Mouse (Mus musculus) kidney, adult 2 months (tissue): Measurements from ENCODE around the gene Ifi35. TPM values are rescaled to one million over a fixed set of nuclear protein-coding genes. Genes with fewer than 3 reads are reported as not detected.
"Not testable (repeated sequence)": the region's sequence is repeated elsewhere in the genome, so short reads cannot be mapped to it uniquely, and the experiment has no call there.

Experiments used
- DNase-seq: peaks from one replicate; pipeline ENCODE4 v3.0.0; 2021
- H3K27ac ChIP-seq: fragments of 200-500 bp; 2 replicates; pipeline ENCODE4 v1.5.1; 2012; ENCODE audit warnings: low read depth, low read length, control low read depth, inconsistent platforms; ENCODE audit not compliant: insufficient read depth
- H3K27me3 ChIP-seq: fragments of 200-500 bp; replicated peaks from 2 replicates; pipeline ENCODE4 v1.6.1; 2012; ENCODE audit warnings: mild to moderate bottlenecking, moderate library complexity, low read length, inconsistent platforms; ENCODE audit not compliant: control insufficient read depth, insufficient read depth
- H3K36me3 ChIP-seq: fragments of 200-500 bp; 2 replicates; pipeline ENCODE4 v1.6.1; 2012; ENCODE audit warnings: mild to moderate bottlenecking, moderate library complexity, low read length, inconsistent platforms; ENCODE audit not compliant: control insufficient read depth, insufficient read depth
- H3K4me1 ChIP-seq: fragments of 200-500 bp; 2 replicates; pipeline ENCODE4 v1.6.1; 2011; ENCODE audit warnings: low read length; ENCODE audit not compliant: control insufficient read depth, insufficient read depth
- H3K4me3 ChIP-seq: fragments of 200-500 bp; 2 replicates; pipeline ENCODE4 v1.5.1; 2011; ENCODE audit warnings: mild to moderate bottlenecking, low read depth, low read length, control low read depth; ENCODE audit not compliant: insufficient read depth
- CTCF ChIP-seq: fragments of 200-500 bp; conservative IDR thresholded peaks from 2 replicates; pipeline ENCODE4 v1.5.1; 2011; ENCODE audit warnings: low read depth, mild to moderate bottlenecking, control low read depth, low read length, moderate library complexity, mixed read lengths; ENCODE audit not compliant: insufficient read depth, insufficient read length
- POLR2A ChIP-seq: fragments of 200-500 bp; IDR thresholded peaks from one replicate; pipeline ENCODE4 v1.6.1; 2011; ENCODE audit warnings: low read depth, low read length, control low read depth
- WGBS: fragments of 180-500 bp; shearing (Covaris S2); methylation state at CpG from one replicate; pipeline ENCODE4 v1.1.7; 2018; 5-methylcytosine and 5-hydroxymethylcytosine counted together
- polyA plus RNA-seq: library from polyadenylated mRNA; depleted of rRNA; stranded (reverse); fragments of >200 nt; gene quantifications from 2 replicates; pipeline ENCODE4 v1.2.3, GENCODE M21; 2012

The Ifi35 gene
- polyA plus RNA-seq, 1 experiment = 29.6 TPM

GRCm38 (mm10) chr11:101424105-101424851 is 23.9 kb upstream of the Ifi35 start, which contains the start of gene Gm27029:
Gene Gm27029 (minus strand): TSS chr11:101424796.
- Histone ChIP-seq H3K4me1 (peaks cover 18% of the 10 kb centered on the region), H3K36me3 (no peaks in the 10 kb centered on the region), H3K27ac (peak within 1 kb of the TSS; percentile 78), H3K27me3 (no peaks in the 10 kb centered on the region), H3K4me3 (peak within 1 kb of the TSS; percentile 87)
- no peak for TF ChIP-seq CTCF
- no peak for TF ChIP-seq POLR2A
- WGBS = 6% methylated on average over 23 of the region's 23 CpGs
- no peak for DNase-seq

GRCm38 (mm10) chr11:101424925-101425813 is 23.0 kb upstream of the Ifi35 start, which contains the start of the genes Rundc1 and Ptges3l:
Gene Rundc1 (plus strand): TSS chr11:101425085.
Gene Ptges3l (minus strand): TSS chr11:101425333.
- peak; percentile 98 for DNase-seq
- under 1% methylated on average over 81 of the region's 81 CpGs for WGBS

GRCm38 (mm10) chr11:101426165-101426564 is 22.0 kb upstream of the Ifi35 start:
- DNase-seq = no peak
- Histone ChIP-seq H3K4me3 (no peak overlapping the region), H3K4me1 (peaks cover 18% of the 10 kb centered on the region), H3K27me3 (no peaks in the 10 kb centered on the region), H3K27ac (no peak overlapping the region), H3K36me3 (0 out of 2 replicates have a peak, but pooled peaks cover 1% of the 10 kb centered on the region)
- no peak for TF ChIP-seq CTCF
- TF ChIP-seq POLR2A = no peak
- 42% methylated on average over 8 of the region's 8 CpGs for WGBS

More at GRCm38 (mm10) chr11:101424925-101425813, 23.0 kb upstream of the Ifi35 start, which contains the start of the genes Rundc1 and Ptges3l:
- Histone ChIP-seq H3K4me3 (peak within 1 kb of the TSS; percentile 87), H3K27me3 (no peaks in the 10 kb centered on the region), H3K27ac (peak within 1 kb of the TSS; percentile 78), H3K4me1 (peaks cover 18% of the 10 kb centered on the region), H3K36me3 (no peaks in the 10 kb centered on the region)
- TF ChIP-seq POLR2A = peak; percentile 39
- TF ChIP-seq CTCF = no peak

GRCm38 (mm10) chr11:101431327-101431726 is 16.9 kb upstream of the Ifi35 start:
- WGBS = 90% methylated on average over 9 of the region's 9 CpGs
- no peak for TF ChIP-seq POLR2A
- no peak for TF ChIP-seq CTCF
- Histone ChIP-seq H3K27ac (no peak overlapping the region), H3K4me3 (no peak overlapping the region), H3K27me3 (no peaks in the 10 kb centered on the region), H3K36me3 (peaks cover 3% of the 10 kb centered on the region; the same call in 1 of the 2 replicates), H3K4me1 (peaks cover under 1% of the 10 kb centered on the region; the same call in 1 of the 2 replicates)
- DNase-seq = no peak

GRCm38 (mm10) chr11:101433396-101433795 is 14.8 kb upstream of the Ifi35 start:
- peaks cover 3% of the 10 kb centered on the region; the same call in 1 of the 2 replicates for H3K36me3 ChIP-seq

GRCm38 (mm10) chr11:101435831-101436230 is 12.4 kb upstream of the Ifi35 start:
- 84% methylated on average over 4 of the region's 4 CpGs for WGBS
- TF ChIP-seq CTCF = no peak
- TF ChIP-seq POLR2A = no peak
- DNase-seq = no peak
- peaks cover 2% of the 10 kb centered on the region; the same call in 1 of the 2 replicates for H3K36me3 ChIP-seq
- no peak overlapping the region for H3K4me3 ChIP-seq
- H3K27me3 ChIP-seq = no peaks in the 10 kb centered on the region
- no peak overlapping the region for H3K27ac ChIP-seq
- H3K4me1 ChIP-seq = no peaks in the 10 kb centered on the region

More at GRCm38 (mm10) chr11:101433396-101433795, 14.8 kb upstream of the Ifi35 start:
- Histone ChIP-seq H3K27ac (no peak overlapping the region), H3K4me1 (no peaks in the 10 kb centered on the region), H3K4me3 (no peak overlapping the region), H3K27me3 (no peaks in the 10 kb centered on the region)
- DNase-seq = no peak
- WGBS = 81% methylated on average over 13 of the region's 13 CpGs
- TF ChIP-seq CTCF (no peak), POLR2A (no peak)

GRCm38 (mm10) chr11:101436916-101437315 is 11.3 kb upstream of the Ifi35 start:
- Histone ChIP-seq H3K27me3 (no peaks in the 10 kb centered on the region), H3K4me1 (no peaks in the 10 kb centered on the region), H3K4me3 (no peak overlapping the region), H3K36me3 (peaks cover 2% of the 10 kb centered on the region; the same call in 1 of the 2 replicates), H3K27ac (no peak overlapping the region)
- DNase-seq = no peak
- 93% methylated on average over 4 of the region's 4 CpGs for WGBS
- TF ChIP-seq CTCF = no peak
- no peak for TF ChIP-seq POLR2A

GRCm38 (mm10) chr11:101438006-101438405 is 10.2 kb upstream of the Ifi35 start:
- H3K27me3 ChIP-seq, H3K27ac ChIP-seq, H3K4me1 ChIP-seq, H3K36me3 ChIP-seq, DNase-seq, H3K4me3 ChIP-seq: not testable (repeated sequence)
- 45% methylated on average over 3 of the region's 3 CpGs for WGBS

GRCm38 (mm10) chr11:101441450-101442126 is 6.6 kb upstream of the Ifi35 start:
- not testable (repeated sequence) for H3K36me3 ChIP-seq, H3K27me3 ChIP-seq, H3K27ac ChIP-seq, H3K4me1 ChIP-seq, DNase-seq
- peak overlapping the region; percentile 30 for H3K4me3 ChIP-seq
- 33% methylated on average over 15 of the region's 15 CpGs for WGBS
